13 mouse cellular contexts compared by ENCODE assay signal in genomic region chr13:63134879-63135421, GRCm38 (mm10).
DNase-seq lines count a peak whose midpoint lies in the region; ATAC-seq and TF ChIP-seq lines count a peak whose summit lies in the region.
"Had no signal": no experiment of that assay in that cellular context is flagged by ENCODE, and none has a peak within 500 bp of the region (broad histone marks: within the 10 kb centered on the region; RNA-seq: fewer than 3 reads in every experiment).

No protein-coding gene starts in this region.

- no peak overlapping the region for H3K27ac ChIP-seq in liver, adult 2 months (replicated peaks; ENCODE audit: insufficient read depth, low read depth, low read length)
- no peak overlapping the region for H3K27ac ChIP-seq in liver, embryonic 11.5 days (ENCODE audit: low read depth, low read length)
- no peak overlapping the region for H3K27ac ChIP-seq in neural tube, embryonic 15.5 days (replicated peaks)
- H3K27ac ChIP-seq: hindbrain, embryonic 10.5 days; intestine, embryonic 15.5 days; lung, embryonic 15.5 days; stomach, embryonic 15.5 days had no signal

- no peak for TF ChIP-seq POLR2A in liver, adult 2 months (IDR thresholded peaks at IDR 0.05; ENCODE audit: extremely low read depth, insufficient read depth, low read length)

- intact Hi-C loops in gastrocnemius, postnatal 14 days (cut with DNase I; ENCODE audit: low total_unique reads), result no loop called here

- H3K9me3 ChIP-seq in liver, embryonic 11.5 days (ENCODE audit: control insufficient read depth, low read length), result no peaks in the 10 kb centered on the region
- no peaks in the 10 kb centered on the region for H3K9me3 ChIP-seq in neural tube, embryonic 15.5 days (replicated peaks)
- H3K9me3 ChIP-seq: hindbrain, embryonic 10.5 days; intestine, embryonic 15.5 days; lung, embryonic 15.5 days; stomach, embryonic 15.5 days had no signal

- no peaks in the 10 kb centered on the region for H3K27me3 ChIP-seq in liver, adult 2 months (ENCODE audit: control insufficient read depth, insufficient read depth, low read length)
- no peaks in the 10 kb centered on the region for H3K27me3 ChIP-seq in liver, embryonic 11.5 days (replicated peaks; ENCODE audit: control insufficient read depth, insufficient read depth, low read length)
- H3K27me3 ChIP-seq in neural tube, embryonic 15.5 days (replicated peaks), result no peaks in the 10 kb centered on the region
- H3K27me3 ChIP-seq: intestine, embryonic 15.5 days; lung, embryonic 15.5 days; stomach, embryonic 15.5 days had no signal

- H3K36me3 ChIP-seq in liver, adult 2 months (ENCODE audit: control insufficient read depth, insufficient read depth, low read length), result no peaks in the 10 kb centered on the region
- H3K36me3 ChIP-seq in liver, embryonic 11.5 days (ENCODE audit: control insufficient read depth, insufficient read depth, low read length), result no peaks in the 10 kb centered on the region
- H3K36me3 ChIP-seq in neural tube, embryonic 15.5 days, result no peaks in the 10 kb centered on the region
- H3K36me3 ChIP-seq: hindbrain, embryonic 10.5 days; intestine, embryonic 15.5 days; lung, embryonic 15.5 days; stomach, embryonic 15.5 days had no signal

- peak; percentile 36 for DNase-seq in gastrocnemius, postnatal 14 days
- no peak for DNase-seq in gastrocnemius, postnatal 10 days
- peak; percentile 83 for DNase-seq in liver, adult 2 months (ENCODE audit: extremely low read depth, low read depth, low spot score)
- no peak for DNase-seq in liver, embryonic 11.5 days (ENCODE audit: low spot score)
- peak; percentile 47 for DNase-seq in adipocyte (ENCODE audit: low spot score)
- peak; percentile 32 to 69 for DNase-seq in kidney, postnatal 25 days
- DNase-seq in thymus, postnatal 36 days, result no peak
- DNase-seq: right cerebral cortex, postnatal 4 days had no signal

- H3K4me3 ChIP-seq in liver, adult 2 months (ENCODE audit: insufficient read depth, low read depth, low read length), result no peak overlapping the region
- H3K4me3 ChIP-seq in liver, embryonic 11.5 days (ENCODE audit: low read depth, low read length), result no peak overlapping the region
- H3K4me3 ChIP-seq in neural tube, embryonic 15.5 days (replicated peaks), result no peak overlapping the region
- H3K4me3 ChIP-seq: hindbrain, embryonic 10.5 days; intestine, embryonic 15.5 days; lung, embryonic 15.5 days; stomach, embryonic 15.5 days had no signal

- no peaks in the 10 kb centered on the region for H3K79me2 ChIP-seq in liver, adult 2 months (ENCODE audit: control insufficient read depth, insufficient read depth, low read length)

- no peak overlapping the region for H3K9ac ChIP-seq in liver, adult 2 months (ENCODE audit: low read depth, low read length)
- H3K9ac ChIP-seq in liver, embryonic 11.5 days (ENCODE audit: low read depth, low read length), result no peak overlapping the region
- no peak overlapping the region for H3K9ac ChIP-seq in neural tube, embryonic 15.5 days (replicated peaks)
- H3K9ac ChIP-seq: intestine, embryonic 15.5 days; lung, embryonic 15.5 days; stomach, embryonic 15.5 days had no signal

- H3K4me2 ChIP-seq in liver, embryonic 11.5 days, result no peak overlapping the region
- no peak overlapping the region for H3K4me2 ChIP-seq in neural tube, embryonic 15.5 days
- H3K4me2 ChIP-seq: intestine, embryonic 15.5 days; lung, embryonic 15.5 days; stomach, embryonic 15.5 days had no signal

- 22% methylated on average over 5 of the region's 5 CpGs for WGBS in liver, adult 2 months
- WGBS in liver, embryonic 11.5 days, result 79% methylated on average over 5 of the region's 5 CpGs
- WGBS in neural tube, embryonic 15.5 days, result 90% methylated on average over 5 of the region's 5 CpGs

- no peak for ATAC-seq in liver, embryonic 11.5 days (replicated peaks; ENCODE audit: low FRiP score)
- no peak for ATAC-seq in neural tube, embryonic 15.5 days (ENCODE audit: low FRiP score)
- ATAC-seq: intestine, embryonic 15.5 days had no signal

- no peak for TF ChIP-seq CTCF in liver, adult 2 months (IDR thresholded peaks at IDR 0.05; ENCODE audit: low read depth, low read length)

- peaks cover 6% of the 10 kb centered on the region for H3K4me1 ChIP-seq in liver, adult 2 months (ENCODE audit: control insufficient read depth, insufficient read depth, low read length)
- peaks cover 4% of the 10 kb centered on the region for H3K4me1 ChIP-seq in liver, embryonic 11.5 days (replicated peaks; ENCODE audit: control insufficient read depth, insufficient read depth, low read length)
- no peaks in the 10 kb centered on the region for H3K4me1 ChIP-seq in neural tube, embryonic 15.5 days
- H3K4me1 ChIP-seq: intestine, embryonic 15.5 days; lung, embryonic 15.5 days; stomach, embryonic 15.5 days had no signal

Comparison
In these comparisons a context has a peak if more than half of its experiments do, and no peak if none do; other contexts are left out.
1. DNase-seq: peak in gastrocnemius, postnatal 14 days (single experiment), liver, adult 2 months (single experiment), adipocyte (single experiment) and kidney, postnatal 25 days (2 of 2); none in gastrocnemius, postnatal 10 days (single experiment), liver, embryonic 11.5 days (single experiment) and thymus, postnatal 36 days (0 of 2).